Mouse (Mus musculus): ENCODE data around the gene Zbtb43.

- TF ChIP-seq CTCF (IDR thresholded peaks at IDR 0.05; ENCODE audit: low read depth, low read length) (no peak), POLR2A (IDR thresholded peaks at IDR 0.05; ENCODE audit: insufficient read depth, low read length) (no peak), EP300 (IDR thresholded peaks at IDR 0.05; ENCODE audit: insufficient read depth, low read depth, low read length) (no peak)
Measured at GRCm38 (mm10) chr2:33412111-33412510, 56.2 kb downstream of the Zbtb43 start.

All from ES-Bruce4 (cell line).